Mouse (Mus musculus): ENCODE data around the gene Ppp4r1.
A peak's percentile ranks its signal among the peaks of the same experiment; 100 is the strongest.

Gene Ppp4r1

GRCm38 (mm10) chr17:65782551-65783141, at the start of gene Ppp4r1:
TSS of gene Ppp4r1 (plus strand) at chr17:65782573.
- peak; percentile 84 for DNase-seq (ENCODE audit: low spot score)

GRCm38 (mm10) chr17:65732666-65733065, 49.7 kb upstream of the Ppp4r1 start:
- no peak for DNase-seq (ENCODE audit: low spot score)

GRCm38 (mm10) chr17:65735088-65735487, 47.3 kb upstream of the Ppp4r1 start:
- DNase-seq (ENCODE audit: low spot score) = no peak

- DNase-seq (ENCODE audit: low spot score) = peak; percentile 43
Observed at GRCm38 (mm10) chr17:65737175-65737574, 45.2 kb upstream of the Ppp4r1 start.

GRCm38 (mm10) chr17:65737622-65738021, 44.8 kb upstream of the Ppp4r1 start:
- peak; percentile 44 for DNase-seq (ENCODE audit: low spot score)

- DNase-seq (ENCODE audit: low spot score) = no peak
Observed at GRCm38 (mm10) chr17:65739874-65740725, 42.3 kb upstream of the Ppp4r1 start.

GRCm38 (mm10) chr17:65741565-65741964, 40.8 kb upstream of the Ppp4r1 start:
- DNase-seq (ENCODE audit: low spot score) = no peak

- DNase-seq (ENCODE audit: low spot score) = no peak
Observed at GRCm38 (mm10) chr17:65742245-65742905, 40.0 kb upstream of the Ppp4r1 start.

GRCm38 (mm10) chr17:65742969-65743368, 39.4 kb upstream of the Ppp4r1 start:
- no peak for DNase-seq (ENCODE audit: low spot score)

GRCm38 (mm10) chr17:65743664-65744330, 38.6 kb upstream of the Ppp4r1 start:
- DNase-seq (ENCODE audit: low spot score) = no peak

- no peak for DNase-seq (ENCODE audit: low spot score)
Observed at GRCm38 (mm10) chr17:65746314-65746713, 36.1 kb upstream of the Ppp4r1 start.

- no peak for DNase-seq (ENCODE audit: low spot score)
Observed at GRCm38 (mm10) chr17:65748997-65749396, 33.4 kb upstream of the Ppp4r1 start.

- no peak for DNase-seq (ENCODE audit: low spot score)
Observed at GRCm38 (mm10) chr17:65749803-65750202, 32.6 kb upstream of the Ppp4r1 start.

- no peak for DNase-seq (ENCODE audit: low spot score)
Observed at GRCm38 (mm10) chr17:65750301-65750700, 32.1 kb upstream of the Ppp4r1 start.

- DNase-seq (ENCODE audit: low spot score) = no peak
Observed at GRCm38 (mm10) chr17:65753130-65753529, 29.2 kb upstream of the Ppp4r1 start.

GRCm38 (mm10) chr17:65755857-65756256, 26.5 kb upstream of the Ppp4r1 start:
- DNase-seq (ENCODE audit: low spot score) = no peak

GRCm38 (mm10) chr17:65757150-65757549, 25.2 kb upstream of the Ppp4r1 start:
- DNase-seq (ENCODE audit: low spot score) = no peak

GRCm38 (mm10) chr17:65763221-65763620, 19.2 kb upstream of the Ppp4r1 start:
- no peak for DNase-seq (ENCODE audit: low spot score)

- DNase-seq (ENCODE audit: low spot score) = peak; percentile 60
Observed at GRCm38 (mm10) chr17:65768486-65768885, 13.9 kb upstream of the Ppp4r1 start.

- DNase-seq (ENCODE audit: low spot score) = no peak
Observed at GRCm38 (mm10) chr17:65770982-65771915, 11.1 kb upstream of the Ppp4r1 start.
